Mouse (Mus musculus): ENCODE results near the gene Hexdc. TPM values are rescaled to one million over a fixed set of nuclear protein-coding genes. Genes with fewer than 3 reads are reported as not detected.

Hexdc gene
- polyA plus RNA-seq, 1 experiment from 2014 or later: 11.9 TPM

GRCm38 (mm10) chr11:121261074-121261473 lies 56.8 kb downstream of the Hexdc start:
- Histone ChIP-seq H3K4me2 (ENCODE audit: low read length) (peak overlapping the region; percentile 89), H3K27me3 (replicated peaks; ENCODE audit: control insufficient read depth, insufficient read depth, low read length) (no peaks in the 10 kb centered on the region), H3K36me3 (ENCODE audit: control insufficient read depth, insufficient read depth, low read length) (peaks cover 43% of the 10 kb centered on the region), H3K27ac (ENCODE audit: low read depth, low read length) (no peak overlapping the region), H3K9me3 (replicated peaks; ENCODE audit: control insufficient read depth, low read length) (no peaks in the 10 kb centered on the region), H3K4me1 (ENCODE audit: control insufficient read depth, insufficient read depth, low read length) (peaks cover 7% of the 10 kb centered on the region), H3K4me3 (ENCODE audit: low read depth, low read length) (peak overlapping the region; percentile 100), H3K9ac (ENCODE audit: low read length) (peak overlapping the region; percentile 97)
- DNase-seq (ENCODE audit: low spot score) (no peak), ATAC-seq (no peak)
- WGBS: 49% methylated on average over 2 of the region's 2 CpGs

Other genes with a start within 250 kb of the Hexdc start
- gene Csnk1d, start 213.1 kb upstream of the Hexdc start, polyA plus RNA-seq (2014; fragmentation: Nextera tagmentation; extraction: Ambion mirVana): 51.5 and 59.6 TPM in 2 replicates
- not detected in 2 replicates for gene Cd7, start 165.0 kb upstream of the Hexdc start, polyA plus RNA-seq (2014; fragmentation: Nextera tagmentation; extraction: Ambion mirVana)
- gene Sectm1b, start 140.9 kb upstream of the Hexdc start, polyA plus RNA-seq (2014; fragmentation: Nextera tagmentation; extraction: Ambion mirVana): not detected in 2 replicates
- gene Sectm1a, start 123.2 kb upstream of the Hexdc start, polyA plus RNA-seq (2014; fragmentation: Nextera tagmentation; extraction: Ambion mirVana): 0.16 TPM in 1 of 2 replicates, not detected in the other
- not detected in 2 replicates for gene Tex19.2, start 85.8 kb upstream of the Hexdc start, polyA plus RNA-seq (2014; fragmentation: Nextera tagmentation; extraction: Ambion mirVana)
- not detected in 2 replicates for gene Tex19.1, start 58.3 kb upstream of the Hexdc start, polyA plus RNA-seq (2014; fragmentation: Nextera tagmentation; extraction: Ambion mirVana)
- 0.12 TPM in 1 of 2 replicates, not detected in the other for gene Uts2r, start 44.2 kb upstream of the Hexdc start, polyA plus RNA-seq (2014; fragmentation: Nextera tagmentation; extraction: Ambion mirVana)
- gene Ogfod3, start 278 bp downstream of the Hexdc start, polyA plus RNA-seq (2014; fragmentation: Nextera tagmentation; extraction: Ambion mirVana): 18.6 and 19.5 TPM in 2 replicates
- 45.3 and 46.0 TPM in 2 replicates for gene Cybc1, start 24.9 kb downstream of the Hexdc start, polyA plus RNA-seq (2014; fragmentation: Nextera tagmentation; extraction: Ambion mirVana)
- 89.5 and 90.0 TPM in 2 replicates for gene Narf, start 32.8 kb downstream of the Hexdc start, polyA plus RNA-seq (2014; fragmentation: Nextera tagmentation; extraction: Ambion mirVana)
- gene Foxk2, start 55.6 kb downstream of the Hexdc start, polyA plus RNA-seq (2014; fragmentation: Nextera tagmentation; extraction: Ambion mirVana): 16.4 and 17.8 TPM in 2 replicates
- 114 and 119 TPM in 2 replicates for gene Wdr45b, start 150.0 kb downstream of the Hexdc start, polyA plus RNA-seq (2014; fragmentation: Nextera tagmentation; extraction: Ambion mirVana)
- 7.2 and 9.0 TPM in 2 replicates for gene Rab40b, start 183.8 kb downstream of the Hexdc start, polyA plus RNA-seq (2014; fragmentation: Nextera tagmentation; extraction: Ambion mirVana)
- gene Fn3krp, start 217.0 kb downstream of the Hexdc start, polyA plus RNA-seq (2014; fragmentation: Nextera tagmentation; extraction: Ambion mirVana): 7.2 and 7.5 TPM in 2 replicates
- 2.6 and 3.4 TPM in 2 replicates for gene Fn3k, start 230.5 kb downstream of the Hexdc start, polyA plus RNA-seq (2014; fragmentation: Nextera tagmentation; extraction: Ambion mirVana)
- 33.8 and 42.5 TPM in 2 replicates for gene Tbcd, start 247.5 kb downstream of the Hexdc start, polyA plus RNA-seq (2014; fragmentation: Nextera tagmentation; extraction: Ambion mirVana)

Measured in forebrain, embryonic 14.5 days (tissue).